Mouse (Mus musculus) heart, adult 18-20 months (tissue): ENCODE data around the gene Btbd18. TPM values are rescaled to one million over a fixed set of nuclear protein-coding genes. Genes with fewer than 3 reads are reported as not detected.

Experiments used
- DNase-seq, 2 experiments: peaks; one replicate each; pipeline ENCODE4 v3.0.0; 2021 to 2022; ENCODE audit warnings: mixed read lengths in 1 of 2
- long read RNA-seq, 2 experiments: library from polyadenylated mRNA; stranded (forward); transcript quantifications; one replicate each; pipeline ENCODE4 v2.0.0; 2021
- total RNA-seq, 2 experiments: library from RNA; stranded (reverse); gene quantifications; 2 replicates each; pipeline ENCODE4 v1.2.3; 2021

Btbd18 gene
- not detected for total RNA-seq
- long read RNA-seq, experiment 1: 0 reads
- long read RNA-seq, experiment 2: 0 reads

GRCm38 (mm10) chr2:84658806-84659205 is at the start of gene Btbd18:
TSS of gene Btbd18 (plus strand) at chr2:84659079.
- no peak for DNase-seq

- no peak for DNase-seq
Observed at GRCm38 (mm10) chr2:84612764-84613163, 46.1 kb upstream of the Btbd18 start.

- DNase-seq: peak; percentile 68 to 81
Observed at GRCm38 (mm10) chr2:84617637-84618515, 41.0 kb upstream of the Btbd18 start.

GRCm38 (mm10) chr2:84618914-84619313 is 40.0 kb upstream of the Btbd18 start:
- DNase-seq: no peak

GRCm38 (mm10) chr2:84619646-84620340 is 39.1 kb upstream of the Btbd18 start:
- no peak for DNase-seq

- no peak for DNase-seq
Observed at GRCm38 (mm10) chr2:84622668-84623067, 36.2 kb upstream of the Btbd18 start.

- DNase-seq: no peak
Observed at GRCm38 (mm10) chr2:84623428-84624119, 35.3 kb upstream of the Btbd18 start.

GRCm38 (mm10) chr2:84624201-84624600 is 34.7 kb upstream of the Btbd18 start:
- no peak for DNase-seq

- no peak for DNase-seq
Observed at GRCm38 (mm10) chr2:84626366-84626975, 32.4 kb upstream of the Btbd18 start.

- DNase-seq: no peak
Observed at GRCm38 (mm10) chr2:84627036-84627435, 31.8 kb upstream of the Btbd18 start.

GRCm38 (mm10) chr2:84632001-84632400 is 26.9 kb upstream of the Btbd18 start:
- no peak for DNase-seq

- DNase-seq: peak in 1 of 2 experiments; percentile 64
Observed at GRCm38 (mm10) chr2:84632999-84633398, 25.9 kb upstream of the Btbd18 start.

- peak in 1 of 2 experiments; percentile 48 for DNase-seq
Observed at GRCm38 (mm10) chr2:84634006-84634405, 24.9 kb upstream of the Btbd18 start.

- peak in 1 of 2 experiments; percentile 62 for DNase-seq
Observed at GRCm38 (mm10) chr2:84634934-84635482, 23.9 kb upstream of the Btbd18 start.

- peak; percentile 96 to 97 for DNase-seq
Observed at GRCm38 (mm10) chr2:84635611-84636010, 23.3 kb upstream of the Btbd18 start.

GRCm38 (mm10) chr2:84636231-84636741 is 22.6 kb upstream of the Btbd18 start:
- peak; percentile 74 to 80 for DNase-seq

GRCm38 (mm10) chr2:84637452-84638165 is 21.3 kb upstream of the Btbd18 start:
- peak in 1 of 2 experiments; percentile 65 for DNase-seq

GRCm38 (mm10) chr2:84638428-84639220 is 20.3 kb upstream of the Btbd18 start:
- DNase-seq: peak in 1 of 2 experiments; percentile 75

GRCm38 (mm10) chr2:84640833-84641232 is 18.0 kb upstream of the Btbd18 start:
- DNase-seq: no peak

- DNase-seq: no peak
Observed at GRCm38 (mm10) chr2:84646138-84646537, 12.7 kb upstream of the Btbd18 start.
